Mouse (Mus musculus) E14TG2a.4 (cell line): ENCODE results near the gene Map2k4.

ENCODE experiments used
- CTCF ChIP-seq: conservative IDR thresholded peaks from 2 replicates; pipeline ENCODE4 v1.5.1; 2014; ENCODE audit warnings: low read length
- NANOG ChIP-seq: IDR thresholded peaks from 2 replicates; pipeline ENCODE4 v1.6.1; 2014; ENCODE audit warnings: borderline replicate concordance, low read length, mixed read lengths

- no peak for TF ChIP-seq CTCF
- TF ChIP-seq NANOG, result no peak
These were observed 120.6 kb downstream of the Map2k4 start for GRCm38 (mm10) chr11:65667348-65667969.
